Mouse (Mus musculus) activated CD4-positive, CD25-positive, alpha-beta regulatory T cell, adult 4 months (primary cell): Measurements from ENCODE around the gene Cyp8b1. TPM values are rescaled to one million over a fixed set of nuclear protein-coding genes. Genes with fewer than 3 reads are reported as not detected.

ENCODE experiments used
- ATAC-seq: one replicate; pipeline ENCODE4 v1.8.0; 2017
- polyA plus RNA-seq, 2 experiments: library from polyadenylated mRNA; unstranded; fragments of 100-300 nt; shearing (Covaris generic); gene quantifications; one replicate each; pipeline ENCODE4 v1.2.1; 2017

Cyp8b1 gene
- polyA plus RNA-seq, 2 experiments from 2014 or later = not detected

GRCm38 (mm10) chr9:121890441-121890941, 25.6 kb downstream of the Cyp8b1 start:
- ATAC-seq = peak; percentile 23

GRCm38 (mm10) chr9:121889927-121890440, 26.1 kb downstream of the Cyp8b1 start:
- no peak for ATAC-seq

GRCm38 (mm10) chr9:121882015-121882457, 34.1 kb downstream of the Cyp8b1 start:
- no peak for ATAC-seq

DNA sequence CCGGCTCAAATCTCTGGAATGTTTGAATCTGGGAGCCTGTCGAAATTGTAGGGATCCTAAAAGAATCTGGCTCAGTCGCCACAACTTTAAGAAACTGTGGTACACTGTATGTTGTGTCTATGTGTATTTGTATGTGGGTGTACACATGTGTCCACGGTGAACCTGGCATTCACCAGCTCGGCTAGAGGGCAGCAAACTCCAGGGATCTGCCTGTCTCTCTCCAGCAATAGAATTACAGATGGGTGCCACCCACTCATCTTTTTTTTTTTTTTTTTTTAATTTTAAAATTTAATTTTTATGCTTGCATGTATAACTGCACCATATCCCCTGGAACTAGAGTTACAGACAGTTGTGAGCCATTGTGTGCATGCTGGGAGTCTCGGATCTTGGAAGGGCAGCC, 34.8 kb downstream of the Cyp8b1 start:
- ATAC-seq = no peak

GRCm38 (mm10) chr9:121880840-121881239, 35.3 kb downstream of the Cyp8b1 start:
- ATAC-seq = peak; percentile 73

- peak; percentile 31 for ATAC-seq
Observed at GRCm38 (mm10) chr9:121877052-121877740, 38.9 kb downstream of the Cyp8b1 start.

GRCm38 (mm10) chr9:121873578-121873977, 42.5 kb downstream of the Cyp8b1 start:
- no peak for ATAC-seq

DNA sequence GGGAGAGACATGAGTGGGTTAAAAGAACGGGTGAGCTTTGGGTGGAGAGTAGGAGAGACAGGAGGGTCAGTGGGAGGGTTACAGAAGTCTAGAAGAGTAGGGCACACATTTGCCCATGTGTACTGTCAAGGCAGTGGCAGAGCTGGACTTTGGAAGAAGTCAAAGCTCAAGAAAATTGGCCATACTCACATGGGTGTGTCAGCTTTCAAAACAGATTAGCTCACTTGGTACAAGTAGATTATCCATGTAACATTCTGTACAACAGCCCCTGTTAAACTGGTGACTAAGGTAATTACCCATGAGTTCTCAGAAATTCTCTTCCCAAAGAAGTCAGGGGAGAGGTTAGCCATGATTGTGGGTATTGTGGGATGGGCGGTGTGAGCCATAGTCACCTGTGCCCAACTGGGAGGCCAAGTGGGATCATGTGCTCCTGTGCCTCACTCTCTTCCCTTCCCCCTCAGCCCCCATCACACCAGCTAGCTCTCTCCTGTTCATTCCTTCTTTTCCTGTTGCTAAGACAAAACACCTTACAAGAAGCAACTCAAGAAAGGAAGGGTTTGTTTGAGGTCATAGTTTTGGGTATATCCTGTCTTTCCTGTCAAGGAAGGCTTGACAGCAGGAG, 43.9 kb downstream of the Cyp8b1 start:
- ATAC-seq = no peak

DNA sequence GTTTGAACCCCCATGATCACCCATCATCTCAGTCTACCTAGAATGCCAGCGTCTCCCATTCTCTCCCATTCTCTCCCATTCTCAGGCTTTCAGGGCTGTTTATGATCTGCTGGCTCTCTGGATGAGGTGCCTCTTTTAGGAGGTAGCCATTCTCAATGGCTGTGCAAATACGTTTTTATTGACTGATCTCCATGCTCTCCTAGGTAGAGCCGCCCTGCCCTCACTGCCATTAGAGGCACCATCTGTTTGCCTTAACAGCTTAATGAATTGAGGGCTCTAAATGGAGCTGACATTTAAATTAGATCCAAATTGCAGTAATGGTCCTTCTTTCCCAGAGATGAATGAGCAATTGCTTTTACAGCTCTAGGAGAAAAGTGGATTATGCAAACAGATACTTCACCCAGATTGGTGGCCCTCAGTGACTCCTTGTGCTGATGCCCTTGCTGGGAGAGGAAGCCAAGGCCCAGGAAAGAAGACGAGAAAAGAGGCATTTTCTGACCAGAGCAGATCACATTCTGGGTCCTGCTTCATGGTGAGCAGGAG, 46.1 kb downstream of the Cyp8b1 start:
- ATAC-seq = no peak

DNA sequence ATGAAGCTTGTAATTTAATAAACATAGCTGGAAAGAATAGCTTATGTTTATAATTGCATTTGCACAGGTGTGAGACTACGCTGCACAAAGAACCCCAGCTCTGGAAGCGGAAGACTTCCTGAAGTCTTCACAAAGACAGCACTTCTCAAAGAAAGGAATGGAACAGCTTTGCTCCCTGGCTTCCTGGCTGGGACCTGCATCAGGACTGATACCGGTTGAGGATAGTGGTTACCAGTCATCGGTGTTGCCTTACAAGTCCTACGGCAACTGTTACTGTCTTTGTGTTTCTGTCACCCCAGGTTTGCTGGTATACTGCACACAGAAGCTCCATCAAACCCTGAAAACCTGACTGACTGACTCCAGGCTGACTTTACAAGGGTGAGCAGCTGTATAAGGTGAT, 46.7 kb downstream of the Cyp8b1 start:
- ATAC-seq = no peak

- ATAC-seq = no peak
Observed at GRCm38 (mm10) chr9:121868236-121868635, 47.9 kb downstream of the Cyp8b1 start.

DNA sequence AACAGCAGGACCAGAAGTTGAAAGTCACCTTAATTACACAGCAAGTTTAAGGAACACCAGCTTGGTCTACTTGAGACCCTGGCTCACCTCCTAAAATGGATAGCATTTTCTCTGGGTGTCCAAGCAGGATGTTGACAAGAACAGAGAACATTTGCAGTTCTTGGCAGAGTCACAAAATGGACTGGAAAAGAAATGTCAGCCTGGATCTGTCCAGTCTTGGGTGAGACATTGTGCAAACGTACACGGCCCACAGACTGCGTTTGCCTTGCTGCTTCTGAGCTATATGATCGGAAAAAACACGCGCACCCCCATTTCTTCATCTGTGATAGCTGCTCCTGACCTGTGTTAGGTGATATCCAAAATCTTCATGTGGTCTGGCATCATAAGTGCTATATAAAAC, 48.5 kb downstream of the Cyp8b1 start:
- ATAC-seq = no peak

- no peak for ATAC-seq
Observed at GRCm38 (mm10) chr9:121865425-121866008, 50.6 kb downstream of the Cyp8b1 start.

DNA sequence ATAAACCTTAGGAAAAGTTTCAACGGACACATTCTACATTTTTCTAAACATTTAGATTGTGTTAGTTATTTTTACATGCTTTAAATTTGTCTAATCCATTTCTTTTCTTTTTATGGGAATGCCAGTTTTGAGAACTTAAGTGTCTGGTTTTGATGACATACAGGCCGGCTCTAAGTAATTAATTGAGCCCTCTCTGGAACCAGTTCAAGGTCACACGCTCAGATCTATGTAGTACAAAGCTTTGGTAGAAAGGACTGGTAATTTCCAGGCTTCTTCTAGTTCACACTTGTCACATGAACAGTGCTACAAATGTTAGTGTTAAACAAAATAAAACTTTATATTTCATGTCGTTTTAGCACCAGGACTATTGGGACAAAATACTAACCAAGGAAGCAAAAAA, 51.3 kb downstream of the Cyp8b1 start:
- ATAC-seq = no peak

Other genes starting within 250 kb of the Cyp8b1 start
- gene Sec22c, start 210.8 kb downstream of the Cyp8b1 start, polyA plus RNA-seq = 10 to 100 TPM; 13.3 to 17.7 TPM
- 10 to 100 TPM; 59.3 to 65.0 TPM for gene Ss18l2, start 206.0 kb downstream of the Cyp8b1 start, polyA plus RNA-seq
- 100 to 1,000 TPM in 1 of 2 experiments, 10 to 100 TPM in 1; 90.3 to 104 TPM for gene Nktr, start 197.1 kb downstream of the Cyp8b1 start, polyA plus RNA-seq
- not detected for gene Zfp651, start 157.0 kb downstream of the Cyp8b1 start, polyA plus RNA-seq
- not detected for gene Klhl40, start 138.7 kb downstream of the Cyp8b1 start, polyA plus RNA-seq
- not detected for gene Hhatl, start 123.8 kb downstream of the Cyp8b1 start, polyA plus RNA-seq
- gene Ccdc13, start 76.8 kb downstream of the Cyp8b1 start, polyA plus RNA-seq = not detected
- gene Higd1a, start 57.9 kb downstream of the Cyp8b1 start, polyA plus RNA-seq = 100 to 1,000 TPM; 125 to 151 TPM
- gene Ackr2, start 17.9 kb downstream of the Cyp8b1 start, polyA plus RNA-seq = not detected
- not detected for gene Fam198a, start 34.7 kb upstream of the Cyp8b1 start, polyA plus RNA-seq
- not detected for gene Pomgnt2, start 80.8 kb upstream of the Cyp8b1 start, polyA plus RNA-seq
- 10 to 100 TPM; 23.1 to 25.9 TPM for gene Snrk, start 201.0 kb upstream of the Cyp8b1 start, polyA plus RNA-seq